Mouse (Mus musculus) left cerebral cortex, postnatal 25 days (tissue): Measurements from ENCODE around the gene Shpk. TPM values are rescaled to one million over a fixed set of nuclear protein-coding genes. Genes with fewer than 3 reads are reported as not detected.

ENCODE experiments used
- DNase-seq, 2 experiments: peaks; one replicate each; pipeline ENCODE4 v3.0.0; 2022; ENCODE audit warnings: low spot score in 2 of 2, mixed read lengths in 1 of 2
- intact Hi-C: fragments of 180-260 bp; cut with DNase I; formaldehyde crosslinking; loops from one replicate; pipeline ENCODE4 v1.15.1; 2025
- total RNA-seq, 2 experiments: library from RNA; stranded (reverse); gene quantifications; 2 replicates each; pipeline ENCODE4 v1.2.3; 2021

The Shpk gene
- total RNA-seq, 2 experiments from 2014 or later = 2.0 to 2.7 TPM

- intact Hi-C loops = loop anchor here (2.0 kb wide), 2 partner anchors 21 to 83 kb away; partner anchors contain the start of genes Emc6 and Tax1bp3
- no peak for DNase-seq
Measured at GRCm38 (mm10) chr11:73198190-73198589, 1.1 kb upstream of the Shpk start.

- intact Hi-C loops = loop anchor here (2.0 kb wide), 2 partner anchors 22 to 82 kb away; partner anchors contain the start of genes Emc6 and Tax1bp3
- peak; percentile 90 to 94 for DNase-seq
Measured at GRCm38 (mm10) chr11:73198603-73199229, 544 bp upstream of the Shpk start, which contains the start of gene Ctns. Gene Ctns (minus strand): TSS chr11:73199042.

GRCm38 (mm10) chr11:73199879-73200278 is 619 bp downstream of the Shpk start:
- DNase-seq = no peak
- intact Hi-C loops = loop anchor here (2.0 kb wide), 2 partner anchors 23 to 81 kb away; partner anchors contain the start of genes Emc6 and Tax1bp3

GRCm38 (mm10) chr11:73201021-73201420 is 1.8 kb downstream of the Shpk start:
- no peak for DNase-seq
- intact Hi-C loops = no loop called here

GRCm38 (mm10) chr11:73201597-73201996 is 2.3 kb downstream of the Shpk start:
- peak in 1 of 2 experiments; percentile 17 for DNase-seq
- intact Hi-C loops = no loop called here

GRCm38 (mm10) chr11:73203895-73204294 is 4.6 kb downstream of the Shpk start:
- intact Hi-C loops = no loop called here

GRCm38 (mm10) chr11:73205194-73205593 is 5.9 kb downstream of the Shpk start:
- no peak for DNase-seq
- intact Hi-C loops = no loop called here

More at GRCm38 (mm10) chr11:73203895-73204294, 4.6 kb downstream of the Shpk start:
- DNase-seq = no peak

GRCm38 (mm10) chr11:73207621-73208020 is 8.4 kb downstream of the Shpk start:
- DNase-seq = no peak
- intact Hi-C loops = no loop called here

- no peak for DNase-seq
- intact Hi-C loops = no loop called here
Measured at GRCm38 (mm10) chr11:73213956-73214355, 14.7 kb downstream of the Shpk start.

GRCm38 (mm10) chr11:73219671-73220070 is 20.4 kb downstream of the Shpk start:
- intact Hi-C loops = no loop called here
- DNase-seq = no peak

GRCm38 (mm10) chr11:73220651-73221050 is 21.4 kb downstream of the Shpk start:
- DNase-seq = no peak
- intact Hi-C loops = no loop called here

GRCm38 (mm10) chr11:73222846-73223245 is 23.6 kb downstream of the Shpk start:
- DNase-seq = no peak
- intact Hi-C loops = no loop called here

- intact Hi-C loops = no loop called here
- no peak for DNase-seq
Measured at GRCm38 (mm10) chr11:73223966-73224365, 24.7 kb downstream of the Shpk start.

- intact Hi-C loops = no loop called here
- no peak for DNase-seq
Measured at GRCm38 (mm10) chr11:73225856-73226255, 26.6 kb downstream of the Shpk start.

- intact Hi-C loops = no loop called here
- no peak for DNase-seq
Measured at GRCm38 (mm10) chr11:73228881-73229280, 29.6 kb downstream of the Shpk start.

- no peak for DNase-seq
- intact Hi-C loops = no loop called here
Measured at GRCm38 (mm10) chr11:73230081-73230480, 30.8 kb downstream of the Shpk start.

- peak in 1 of 2 experiments; percentile 15 for DNase-seq
Measured at GRCm38 (mm10) chr11:73232513-73232912, 33.3 kb downstream of the Shpk start.

GRCm38 (mm10) chr11:73233992-73234391 is 34.7 kb downstream of the Shpk start, which contains the start of gene Trpv1:
Gene Trpv1 (plus strand): TSS chr11:73234292.
- intact Hi-C loops = no loop called here

More at GRCm38 (mm10) chr11:73232513-73232912, 33.3 kb downstream of the Shpk start:
- intact Hi-C loops = no loop called here

GRCm38 (mm10) chr11:73235990-73236701 is 36.9 kb downstream of the Shpk start:
- intact Hi-C loops = no loop called here
- no peak for DNase-seq

More at GRCm38 (mm10) chr11:73233992-73234391, 34.7 kb downstream of the Shpk start, which contains the start of gene Trpv1:
- DNase-seq = no peak

GRCm38 (mm10) chr11:73236731-73237130 is 37.5 kb downstream of the Shpk start:
- intact Hi-C loops = no loop called here
- DNase-seq = no peak

GRCm38 (mm10) chr11:73242199-73242598 is 42.9 kb downstream of the Shpk start:
- intact Hi-C loops = no loop called here
- no peak for DNase-seq
